Mouse (Mus musculus) liver, embryonic 16.5 days (tissue): ENCODE data around the gene Mical3. TPM values are rescaled to one million over a fixed set of nuclear protein-coding genes. Genes with fewer than 3 reads are reported as not detected.

ENCODE experiments used
- ATAC-seq: fragments of 200-750 bp; cut with Nextera tagmentation; 2 replicates; pipeline ENCODE4 v1.8.0; 2017; ENCODE audit warnings: low read depth, mild to moderate bottlenecking, moderate number of reproducible peaks, moderate library complexity
- H3K27ac ChIP-seq: fragments of 300-500 bp; sonication (generic); 2 replicates; pipeline ENCODE4 v1.5.1; 2014; ENCODE audit warnings: mild to moderate bottlenecking, low read length
- H3K27me3 ChIP-seq: fragments of 300-500 bp; sonication (generic); 2 replicates; pipeline ENCODE4 v1.6.1; 2014; ENCODE audit warnings: low read depth, low read length, mixed read lengths; ENCODE audit not compliant: control insufficient read depth, insufficient read depth
- H3K36me3 ChIP-seq: fragments of 300-500 bp; sonication (generic); 2 replicates; pipeline ENCODE4 v1.6.1; 2014; ENCODE audit warnings: mild to moderate bottlenecking; ENCODE audit not compliant: control insufficient read depth, insufficient read depth
- H3K4me1 ChIP-seq: fragments of 300-500 bp; sonication (generic); 2 replicates; pipeline ENCODE4 v1.6.1; 2014; ENCODE audit warnings: low read depth, low read length, mixed read lengths; ENCODE audit not compliant: control insufficient read depth
- H3K4me2 ChIP-seq: fragments of 300-500 bp; sonication (generic); 2 replicates; pipeline ENCODE4 v1.6.1; 2014; ENCODE audit warnings: low read depth, low read length, mixed read lengths
- H3K4me3 ChIP-seq: fragments of 300-500 bp; sonication (generic); 2 replicates; pipeline ENCODE4 v1.5.1; 2014; ENCODE audit warnings: low read depth, mild to moderate bottlenecking, low read length
- H3K9ac ChIP-seq: fragments of 300-500 bp; sonication (generic); 2 replicates; pipeline ENCODE4 v1.6.1; 2014; ENCODE audit warnings: low read depth, low read length
- H3K9me3 ChIP-seq: fragments of 300-500 bp; sonication (generic); replicated peaks from 2 replicates; pipeline ENCODE4 v1.6.1; 2016; ENCODE audit warnings: low read length; ENCODE audit not compliant: control insufficient read depth
- WGBS: fragments of 180-500 bp; shearing (Covaris S2); extraction: QIAGEN DNeasy Blood & Tissue Kit; methylation state at CpG from one replicate; pipeline ENCODE4 v1.1.7; 2014; ENCODE audit not compliant: insufficient replicate concordance; 5-methylcytosine and 5-hydroxymethylcytosine counted together
- polyA plus RNA-seq: library from polyadenylated mRNA; unstranded; fragments of >200 nt; fragmentation: Nextera tagmentation; extraction: Ambion mirVana; gene quantifications from 2 replicates; pipeline ENCODE4 v1.2.1, GENCODE M21; 2015

The Mical3 gene
- polyA plus RNA-seq, 1 experiment from 2014 or later, result 9.2 TPM

DNA sequence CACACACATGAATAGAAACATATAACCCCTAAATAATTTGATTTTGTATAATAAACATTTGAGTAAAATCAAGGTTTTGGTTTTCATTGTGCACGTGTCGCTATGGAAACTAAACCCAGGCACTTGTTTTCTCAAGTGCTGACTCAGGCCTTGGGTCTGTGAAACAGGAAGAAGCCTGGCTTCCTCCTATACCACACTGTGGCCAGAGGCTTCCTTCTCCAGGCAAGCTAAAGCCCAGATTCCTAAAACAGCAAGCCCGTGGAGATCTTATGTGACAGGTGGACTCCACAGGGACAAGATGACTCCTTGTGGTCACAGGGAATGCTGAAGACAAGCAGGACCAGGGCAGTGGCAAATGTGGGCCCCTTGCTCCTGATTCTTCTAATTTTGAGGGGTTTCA is 175.6 kb downstream of the Mical3 start:
- 29% methylated on average over 3 of the region's 3 CpGs for WGBS
- Histone ChIP-seq H3K9me3 (no peaks in the 10 kb centered on the region), H3K4me1 (peaks cover 35% of the 10 kb centered on the region), H3K9ac (no peak overlapping the region), H3K36me3 (peaks cover 16% of the 10 kb centered on the region), H3K27me3 (no peaks in the 10 kb centered on the region), H3K4me2 (no peak overlapping the region), H3K4me3 (no peak overlapping the region), H3K27ac (peak overlapping the region; percentile 90)
- ATAC-seq, result no peak

DNA sequence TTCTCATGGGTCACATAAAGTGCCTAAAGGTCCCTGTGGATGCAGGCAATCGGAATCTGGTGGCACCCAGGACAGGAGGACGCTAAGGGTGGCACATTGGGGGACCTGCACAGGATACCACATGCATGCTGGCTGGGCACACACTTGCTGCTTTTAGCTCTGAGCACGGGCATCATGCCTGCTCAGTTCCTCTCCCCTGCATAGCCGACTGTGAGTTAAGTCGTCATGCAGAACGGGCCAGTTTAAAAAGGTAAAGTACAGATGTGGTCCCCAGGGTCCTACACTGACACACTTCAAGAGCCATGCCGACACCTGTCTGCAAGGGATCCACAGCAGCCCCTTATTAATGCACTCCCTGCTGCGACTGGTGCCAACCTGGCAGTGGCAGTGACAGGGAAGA is 176.6 kb downstream of the Mical3 start:
- peaks cover 17% of the 10 kb centered on the region for H3K36me3 ChIP-seq
- peaks cover 35% of the 10 kb centered on the region for H3K4me1 ChIP-seq
- H3K4me3 ChIP-seq, result no peak overlapping the region
- no peak overlapping the region for H3K9ac ChIP-seq
- WGBS, result 84% methylated on average over 8 of the region's 8 CpGs
- no peak overlapping the region for H3K27ac ChIP-seq
- no peak for ATAC-seq
- H3K4me2 ChIP-seq, result no peak overlapping the region
- no peaks in the 10 kb centered on the region for H3K9me3 ChIP-seq
- H3K27me3 ChIP-seq, result no peaks in the 10 kb centered on the region

- ATAC-seq, result no peak
- Histone ChIP-seq H3K4me2 (no peak overlapping the region), H3K27me3 (no peaks in the 10 kb centered on the region), H3K4me3 (no peak overlapping the region), H3K9me3 (no peaks in the 10 kb centered on the region), H3K9ac (no peak overlapping the region), H3K36me3 (peaks cover 7% of the 10 kb centered on the region), H3K27ac (no peak overlapping the region), H3K4me1 (peaks cover 27% of the 10 kb centered on the region)
- WGBS, result 87% methylated on average over 6 of the region's 6 CpGs
Observed at GRCm38 (mm10) chr6:120952475-120952874, 178.3 kb downstream of the Mical3 start.

GRCm38 (mm10) chr6:120951311-120951710 is 179.5 kb downstream of the Mical3 start:
- Histone ChIP-seq H3K4me2 (no peak overlapping the region), H3K9ac (no peak overlapping the region), H3K27ac (no peak overlapping the region), H3K9me3 (no peaks in the 10 kb centered on the region), H3K4me1 (peaks cover 15% of the 10 kb centered on the region), H3K36me3 (peaks cover 8% of the 10 kb centered on the region), H3K27me3 (no peaks in the 10 kb centered on the region), H3K4me3 (no peak overlapping the region)
- 79% methylated on average over 6 of the region's 6 CpGs for WGBS
- ATAC-seq, result no peak

- Histone ChIP-seq H3K4me1 (no peaks in the 10 kb centered on the region; the same call in none of the 2 replicates), H3K4me2 (no peak overlapping the region), H3K4me3 (no peak overlapping the region), H3K27ac (no peak overlapping the region), H3K9ac (no peak overlapping the region), H3K27me3 (no peaks in the 10 kb centered on the region), H3K9me3 (no peaks in the 10 kb centered on the region), H3K36me3 (peaks cover 11% of the 10 kb centered on the region)
- WGBS, result 84% methylated on average over 9 of the region's 9 CpGs
- ATAC-seq, result no peak; the same call in 1 of the 2 replicates
Observed at GRCm38 (mm10) chr6:120945510-120945909, 185.3 kb downstream of the Mical3 start.

- peaks cover 6% of the 10 kb centered on the region; the same call in 1 of the 2 replicates for H3K36me3 ChIP-seq
- no peak overlapping the region for H3K4me2 ChIP-seq
- no peak overlapping the region for H3K4me3 ChIP-seq
- H3K9ac ChIP-seq, result no peak overlapping the region
- no peaks in the 10 kb centered on the region; the same call in none of the 2 replicates for H3K4me1 ChIP-seq
- no peak overlapping the region for H3K27ac ChIP-seq
- 74% methylated on average over 5 of the region's 5 CpGs for WGBS
- peak; percentile 11; the same call in 1 of the 2 replicates for ATAC-seq
- no peaks in the 10 kb centered on the region for H3K9me3 ChIP-seq
- H3K27me3 ChIP-seq, result no peaks in the 10 kb centered on the region
Observed at GRCm38 (mm10) chr6:120943964-120944363, 186.8 kb downstream of the Mical3 start.

GRCm38 (mm10) chr6:120943551-120943950 is 187.2 kb downstream of the Mical3 start:
- no peak overlapping the region for H3K9ac ChIP-seq
- ATAC-seq, result 0 out of 2 replicates have a peak, but pooled peaks have one; percentile 9
- H3K27me3 ChIP-seq, result no peaks in the 10 kb centered on the region
- no peak overlapping the region for H3K27ac ChIP-seq
- H3K4me3 ChIP-seq, result no peak overlapping the region
- H3K9me3 ChIP-seq, result no peaks in the 10 kb centered on the region
- H3K4me1 ChIP-seq, result no peaks in the 10 kb centered on the region; the same call in none of the 2 replicates
- 35% methylated on average over 10 of the region's 10 CpGs for WGBS
- no peak overlapping the region for H3K4me2 ChIP-seq
- H3K36me3 ChIP-seq, result peaks cover 6% of the 10 kb centered on the region; the same call in 1 of the 2 replicates

- Histone ChIP-seq H3K27me3 (no peaks in the 10 kb centered on the region), H3K9ac (no peak overlapping the region), H3K36me3 (peaks cover 6% of the 10 kb centered on the region; the same call in 1 of the 2 replicates), H3K4me2 (no peak overlapping the region), H3K9me3 (no peaks in the 10 kb centered on the region), H3K4me1 (no peaks in the 10 kb centered on the region; the same call in none of the 2 replicates), H3K27ac (no peak overlapping the region), H3K4me3 (no peak overlapping the region)
- WGBS, result 78% methylated on average over 2 of the region's 2 CpGs
- no peak for ATAC-seq
Observed at GRCm38 (mm10) chr6:120943079-120943478, 187.7 kb downstream of the Mical3 start.

DNA sequence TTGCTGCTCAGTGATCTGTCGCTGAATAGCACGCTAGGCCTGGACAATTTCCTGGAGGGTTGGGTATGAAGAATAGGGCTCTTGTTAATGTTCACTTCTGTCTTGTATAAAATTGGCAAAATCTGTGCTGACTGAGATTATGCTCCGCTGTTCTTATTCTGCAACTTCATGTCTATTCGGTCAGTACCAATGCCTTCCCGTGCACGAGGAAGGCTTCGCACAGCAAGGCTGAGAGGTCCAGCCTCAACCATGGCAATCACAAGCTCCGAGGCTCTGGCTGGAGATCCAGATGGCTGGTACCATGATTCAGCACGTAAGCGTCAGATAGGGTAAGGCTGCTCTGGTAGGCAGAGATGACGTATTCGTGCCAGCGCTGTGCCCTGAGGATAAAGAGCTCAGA is 189.2 kb downstream of the Mical3 start:
- no peak overlapping the region for H3K27ac ChIP-seq
- H3K4me1 ChIP-seq, result no peaks in the 10 kb centered on the region; the same call in none of the 2 replicates
- no peaks in the 10 kb centered on the region for H3K9me3 ChIP-seq
- H3K27me3 ChIP-seq, result no peaks in the 10 kb centered on the region
- H3K4me2 ChIP-seq, result no peak overlapping the region
- no peak overlapping the region for H3K4me3 ChIP-seq
- H3K9ac ChIP-seq, result no peak overlapping the region
- ATAC-seq, result no peak
- 87% methylated on average over 13 of the region's 13 CpGs for WGBS
- H3K36me3 ChIP-seq, result 0 out of 2 replicates have a peak, but pooled peaks cover 3% of the 10 kb centered on the region
